Mouse (Mus musculus) ovary, adult 18-20 months (tissue): Measurements from ENCODE around the gene Cntnap2.
A peak's percentile ranks its signal among the peaks of the same experiment; 100 is the strongest.
"Not testable (repeated sequence)": the region's sequence is repeated elsewhere in the genome, so short reads cannot be mapped to it uniquely, and the experiment has no call there.

Experiments used
- DNase-seq: peaks from one replicate; pipeline ENCODE4 v3.0.0; 2022; ENCODE audit warnings: low spot score, mixed read lengths

The Cntnap2 gene

DNA sequence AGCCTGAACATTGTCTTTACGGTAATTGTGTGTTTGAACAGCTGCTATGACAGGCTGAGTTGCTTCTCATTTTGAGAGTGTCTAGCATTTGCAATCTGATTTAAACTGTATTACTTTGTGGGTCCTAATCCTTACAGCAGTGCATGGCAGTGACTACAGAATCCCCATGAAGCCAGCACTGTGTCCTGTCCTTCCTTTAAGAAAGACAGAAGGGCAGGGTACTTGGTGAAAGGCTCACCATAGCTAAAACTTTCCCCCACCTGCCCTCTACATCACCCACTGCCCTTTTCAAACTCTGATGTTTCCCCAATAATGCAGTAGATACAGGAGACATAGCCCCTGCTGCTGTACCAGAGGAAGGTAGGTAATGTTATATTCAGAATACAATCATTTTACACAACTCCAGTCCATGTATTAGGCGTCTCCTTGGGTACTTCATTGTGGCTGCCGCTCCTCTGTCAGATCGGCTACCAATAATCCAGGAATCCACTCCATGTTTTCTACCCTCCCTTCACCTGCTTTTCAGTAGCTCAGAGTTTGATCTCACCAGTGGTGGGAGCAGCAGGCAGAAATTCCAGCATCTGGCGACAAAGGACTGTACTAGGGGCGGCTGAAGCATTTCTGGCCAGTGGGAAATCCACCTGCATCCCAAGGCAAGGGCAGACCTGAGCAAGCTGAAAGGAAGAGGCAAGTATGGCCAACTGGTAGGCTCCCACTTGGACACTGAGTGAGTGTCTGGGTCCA lies 2184.9 kb downstream of the Cntnap2 start:
- peak; percentile 2 for DNase-seq

DNA sequence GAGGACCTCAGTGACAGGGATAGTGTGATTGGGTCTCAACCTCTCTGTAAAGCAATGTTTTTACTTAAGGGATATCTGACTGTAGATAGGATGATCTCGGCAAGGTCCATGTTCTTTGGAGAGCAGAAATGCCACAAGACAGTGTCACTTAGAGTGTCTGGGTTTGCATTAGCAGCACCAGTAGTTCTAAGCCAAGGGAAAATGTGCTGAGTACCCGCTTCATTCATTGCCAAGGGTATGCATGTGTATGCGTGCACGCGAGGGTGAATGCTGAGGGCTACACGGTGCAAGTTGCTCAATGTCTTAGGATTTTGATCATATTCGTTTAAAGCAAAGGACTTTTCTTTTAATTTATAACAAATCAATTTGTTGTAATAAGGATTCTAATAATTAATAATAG lies 2185.5 kb downstream of the Cntnap2 start:
- DNase-seq, result no peak

GRCm38 (mm10) chr6:47255270-47255669 lies 2196.1 kb downstream of the Cntnap2 start:
- DNase-seq, result no peak

- DNase-seq, result no peak
Measured at GRCm38 (mm10) chr6:47256227-47256887, 2197.2 kb downstream of the Cntnap2 start.

DNA sequence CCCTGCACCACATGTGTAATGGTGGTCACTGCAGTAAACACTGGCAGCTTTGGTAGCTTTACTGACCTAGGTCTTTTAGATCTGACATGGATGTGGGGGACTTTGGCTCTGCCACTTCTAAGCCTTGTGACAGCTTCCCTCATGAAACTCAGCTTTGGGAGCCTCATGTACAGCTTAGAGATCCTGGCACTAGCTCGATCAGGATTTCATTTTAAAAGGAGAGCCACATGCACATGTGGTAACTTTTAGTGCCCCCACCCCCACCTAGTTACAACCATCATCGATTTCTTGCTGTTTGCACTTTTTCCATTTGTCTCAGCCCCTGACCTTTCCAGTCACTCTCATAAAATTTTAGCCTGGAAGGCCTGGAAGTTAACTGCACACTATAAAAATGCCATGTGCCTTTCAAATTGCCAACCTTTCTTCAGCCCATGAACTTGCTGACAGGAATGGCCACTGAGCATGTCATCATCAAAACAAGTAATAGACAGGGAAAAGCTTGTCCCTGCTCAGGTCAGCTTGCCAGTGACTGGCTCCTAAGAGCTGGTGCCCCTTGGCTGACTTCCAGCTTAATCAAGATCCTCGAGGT lies 2197.9 kb downstream of the Cntnap2 start:
- DNase-seq, result no peak

GRCm38 (mm10) chr6:47259626-47260114 lies 2200.5 kb downstream of the Cntnap2 start:
- DNase-seq, result no peak

DNA sequence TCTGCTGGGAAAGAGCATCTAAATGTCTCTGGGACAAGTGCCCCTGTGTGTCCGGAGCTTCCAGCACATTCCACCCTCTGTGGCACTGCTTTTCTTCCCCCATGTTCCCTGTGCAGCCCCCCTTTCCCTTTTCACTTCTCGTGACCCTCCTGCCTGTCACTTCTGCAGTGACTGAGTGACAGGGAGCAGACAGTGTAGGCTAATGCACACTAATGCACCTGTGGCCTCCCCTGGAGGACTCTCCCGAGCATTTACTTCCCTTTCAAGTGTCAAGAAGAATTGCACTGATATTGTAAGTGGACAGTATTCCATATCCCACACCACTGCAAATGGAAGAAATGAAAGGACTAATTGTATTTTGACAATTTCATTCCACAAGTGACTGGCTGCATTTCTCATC lies 2208.1 kb downstream of the Cntnap2 start:
- no peak for DNase-seq

DNA sequence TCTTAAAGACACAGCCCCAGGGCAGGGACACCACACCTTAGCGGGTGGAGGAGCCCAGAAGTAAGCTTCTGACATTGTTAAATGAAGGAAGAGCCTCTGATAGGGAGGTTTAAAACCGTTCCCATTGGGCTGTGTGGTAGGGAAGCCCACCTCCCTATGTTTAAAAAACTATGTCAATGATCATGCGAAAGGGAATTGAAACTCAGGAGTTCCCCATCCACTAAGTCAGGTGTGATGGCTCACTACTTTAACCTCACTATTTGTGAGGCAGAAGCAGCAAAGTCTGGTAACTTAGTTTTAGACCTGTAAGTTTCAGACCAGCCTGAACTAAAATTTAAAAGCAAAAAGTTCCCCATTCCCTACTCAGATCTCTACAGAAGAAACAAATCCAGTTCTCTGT lies 2210.3 kb downstream of the Cntnap2 start:
- DNase-seq, result no peak

DNA sequence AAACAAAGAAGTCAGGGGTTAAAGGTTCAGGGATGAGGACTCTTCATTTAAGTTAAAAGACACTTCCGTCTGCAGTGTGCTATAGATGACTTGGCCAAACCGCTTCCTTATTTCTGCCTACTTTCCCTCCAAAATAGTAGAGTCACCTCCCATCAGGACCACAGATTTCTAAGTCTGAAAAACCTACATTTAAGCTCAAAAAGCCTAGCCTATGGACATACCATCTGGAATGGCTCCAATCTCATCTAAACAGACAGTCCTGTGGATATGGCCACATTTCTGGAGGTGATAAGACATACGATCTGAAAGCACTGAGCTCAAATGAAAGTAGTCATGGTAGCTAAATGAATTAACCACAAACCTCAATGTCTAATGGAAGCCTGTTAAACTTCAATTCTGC lies 2212.4 kb downstream of the Cntnap2 start:
- no peak for DNase-seq

- no peak for DNase-seq
Measured at GRCm38 (mm10) chr6:47272606-47273575, 2213.7 kb downstream of the Cntnap2 start.

GRCm38 (mm10) chr6:47275065-47275464 lies 2215.9 kb downstream of the Cntnap2 start:
- no peak for DNase-seq

DNA sequence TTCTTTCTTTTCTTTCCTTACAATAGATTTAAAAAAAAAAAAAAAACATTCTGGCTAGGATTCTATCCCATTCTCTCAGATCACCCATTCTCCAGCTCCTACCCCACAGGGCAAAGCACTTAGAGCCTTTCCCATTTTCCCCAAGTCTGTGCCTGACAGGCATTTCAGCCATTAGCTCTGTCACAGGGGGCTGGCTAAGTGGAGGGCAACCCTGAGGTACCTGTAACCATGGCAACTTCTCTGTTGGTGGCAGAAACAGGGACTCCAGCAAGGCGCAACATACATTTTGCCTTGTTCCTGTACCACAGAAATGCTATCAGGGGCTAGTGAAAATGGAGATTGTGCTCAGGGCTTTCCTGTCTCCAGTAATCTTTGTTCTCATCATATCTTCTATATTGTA lies 2220.0 kb downstream of the Cntnap2 start:
- no peak for DNase-seq

- no peak for DNase-seq
Measured at GRCm38 (mm10) chr6:47281584-47281983, 2222.4 kb downstream of the Cntnap2 start.

- no peak for DNase-seq
Measured at GRCm38 (mm10) chr6:47284794-47285193, 2225.6 kb downstream of the Cntnap2 start.

- DNase-seq, result no peak
Measured at GRCm38 (mm10) chr6:47285742-47286141, 2226.6 kb downstream of the Cntnap2 start.

DNA sequence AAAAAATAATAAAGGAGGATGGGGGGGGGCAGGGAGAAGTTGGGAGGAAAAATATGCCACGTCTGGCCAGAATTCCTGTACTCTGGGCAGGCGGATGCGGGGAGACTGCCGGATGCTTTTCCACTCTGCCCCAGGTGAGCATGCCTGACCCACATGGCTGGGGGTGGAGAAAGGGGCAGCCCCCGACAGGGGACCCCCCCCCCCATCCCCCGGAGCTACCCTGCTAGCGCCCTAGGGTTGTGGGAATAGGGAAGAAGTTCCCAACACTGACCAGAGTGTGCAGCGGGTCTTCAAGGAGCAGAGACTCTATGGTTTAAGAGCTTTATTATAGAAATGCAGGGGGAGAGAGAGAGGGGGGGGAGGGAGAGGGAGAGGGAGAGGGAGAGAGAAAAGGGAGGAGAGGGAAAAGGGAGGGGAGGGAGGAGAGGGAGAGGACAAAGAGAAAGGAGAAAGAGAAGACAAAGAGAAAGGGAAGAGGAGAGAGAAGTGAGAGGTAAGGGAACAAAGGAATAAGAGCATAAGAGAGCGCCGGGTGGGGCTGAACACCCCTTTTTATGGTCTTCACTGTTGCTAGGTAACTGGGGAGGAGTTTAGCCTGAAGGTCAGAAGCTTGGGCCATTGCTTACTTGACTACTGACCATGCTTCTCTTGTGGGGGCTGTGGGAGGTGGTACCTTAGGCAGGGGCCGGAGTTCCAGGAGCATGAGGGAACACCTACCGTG lies 2227.2 kb downstream of the Cntnap2 start:
- DNase-seq, result not testable (repeated sequence)

- no peak for DNase-seq
Measured at GRCm38 (mm10) chr6:47287722-47288121, 2228.6 kb downstream of the Cntnap2 start.

DNA sequence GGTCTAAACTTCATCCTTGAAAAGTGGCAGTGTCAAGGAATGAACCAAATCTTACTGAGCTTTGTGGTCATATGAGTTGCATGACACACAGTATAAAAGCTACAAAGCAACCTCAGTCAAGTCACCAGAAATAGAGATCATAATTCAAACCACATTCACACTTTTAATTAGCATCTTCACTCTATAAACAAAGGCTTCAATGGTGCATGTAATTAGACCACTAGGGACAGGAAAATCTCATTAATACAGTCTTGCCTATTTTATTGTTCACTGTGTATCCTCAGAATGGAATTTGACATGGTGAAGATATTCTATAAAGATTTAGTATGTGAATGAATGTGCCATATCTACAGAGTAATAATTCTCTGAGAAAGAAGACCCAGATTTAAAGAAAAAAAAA lies 2232.8 kb downstream of the Cntnap2 start:
- no peak for DNase-seq

DNA sequence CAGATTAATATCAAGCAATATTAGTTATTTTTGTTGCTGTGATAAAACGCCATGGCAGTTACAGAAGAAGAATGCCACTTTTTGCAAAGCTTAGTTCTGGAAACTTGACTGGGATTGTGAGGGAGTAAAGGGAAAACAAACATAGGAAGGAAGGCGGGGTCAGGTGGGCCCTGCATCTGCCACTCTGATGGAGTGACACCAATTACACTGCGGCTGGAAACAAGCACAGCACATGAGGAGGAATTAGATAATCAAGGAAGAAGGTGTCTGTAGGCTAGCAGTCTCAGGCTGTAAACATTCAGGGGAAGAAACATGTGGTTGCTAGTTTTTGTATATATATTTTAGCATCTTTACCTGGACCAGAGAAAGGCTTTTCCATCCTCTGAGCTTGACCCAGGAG lies 2233.3 kb downstream of the Cntnap2 start:
- DNase-seq, result no peak

DNA sequence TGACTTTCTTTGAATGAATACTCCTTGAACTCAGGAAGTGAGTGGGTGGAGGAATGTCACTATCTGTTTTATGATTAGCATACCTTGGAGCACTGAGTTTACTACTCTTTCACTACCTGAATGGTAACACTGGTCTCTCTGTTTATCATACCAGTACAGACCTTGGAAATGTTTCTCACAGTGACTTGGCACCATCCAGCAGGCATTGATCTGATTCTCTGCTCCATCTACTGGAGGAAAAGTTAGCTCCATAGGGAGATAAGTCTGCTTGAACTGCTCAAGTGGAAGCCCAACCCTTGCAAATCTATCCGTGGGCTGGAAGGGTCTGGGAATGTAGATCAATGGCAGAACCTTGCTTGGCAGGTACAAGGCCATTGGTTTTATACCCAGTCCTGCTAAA lies 2235.3 kb downstream of the Cntnap2 start:
- DNase-seq, result no peak

- no peak for DNase-seq
Measured at GRCm38 (mm10) chr6:47304848-47305490, 2245.8 kb downstream of the Cntnap2 start.
